Mouse (Mus musculus): ENCODE measurements at regions not wholly inside any gene's neighbourhood (a gene's known extent, or its start where the extent isn't known, plus 50 kb on each side); places are given as distances from the start of the nearest gene placed in this dataset.

DNA sequence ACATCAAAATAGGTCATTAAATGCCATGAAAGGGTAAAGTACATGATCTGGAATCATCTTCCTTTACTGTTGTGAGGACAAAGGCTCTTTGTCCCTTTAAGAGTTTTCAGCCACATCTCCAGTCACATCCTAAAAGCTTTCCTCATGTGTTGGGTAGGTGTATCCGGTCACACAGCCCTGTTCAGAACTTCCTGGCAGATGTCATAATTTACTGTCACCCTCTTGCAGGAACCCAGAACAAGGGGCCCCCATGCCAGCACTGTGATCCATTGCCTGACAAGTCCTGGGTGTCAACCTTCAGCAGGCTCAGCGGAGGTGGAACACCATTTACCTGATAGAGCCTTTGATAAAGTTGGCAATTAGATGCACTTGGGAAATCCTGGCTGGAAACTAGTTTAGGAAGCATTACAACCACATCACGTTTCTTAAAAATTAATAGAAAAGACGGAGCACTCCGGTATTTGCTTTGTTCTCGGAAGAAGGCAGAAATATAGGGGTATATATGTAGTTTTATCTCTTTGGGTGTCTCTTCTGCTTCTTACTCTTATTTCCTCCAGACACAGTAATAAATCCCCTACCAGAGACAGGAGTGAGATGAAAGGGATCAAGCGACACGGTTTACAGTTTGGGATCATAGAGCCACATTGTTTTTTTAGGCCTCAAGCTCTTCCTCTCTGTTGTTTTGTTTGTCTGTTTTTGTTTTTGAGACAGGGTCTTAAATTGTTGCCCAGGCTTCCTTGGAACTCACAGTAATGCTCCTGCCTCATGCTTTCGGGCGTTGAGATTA lies 527.0 kb upstream of the Jag1 start:
- TF ChIP-seq POLR2A (IDR thresholded peaks at IDR 0.05; ENCODE audit: control insufficient read depth, low read depth, low read length) (no peak), CTCF (IDR thresholded peaks at IDR 0.05; ENCODE audit: control insufficient read depth, insufficient read depth, insufficient replicate concordance, low read depth, low read length) (no peak)
